Mouse (Mus musculus) midbrain, embryonic 14.5 days (tissue): ENCODE results near the gene Klf12. TPM values are rescaled to one million over a fixed set of nuclear protein-coding genes. Genes with fewer than 3 reads are reported as not detected.

Experiments
- ATAC-seq: fragments of 200-750 bp; cut with Nextera tagmentation; 2 replicates; pipeline ENCODE4 v1.8.0; 2017; ENCODE audit warnings: moderate number of reproducible peaks, moderate library complexity; ENCODE audit not compliant: low FRiP score, low TSS enrichment
- DNase-seq: peaks from one replicate; pipeline ENCODE4 v3.0.0-alpha.2; 2015
- H3K27ac ChIP-seq: fragments of 300-500 bp; sonication (generic); replicated peaks from 2 replicates; pipeline ENCODE4 v1.5.1; 2014; ENCODE audit warnings: mild to moderate bottlenecking, low read depth, low read length, moderate library complexity
- H3K27me3 ChIP-seq: fragments of 300-500 bp; sonication (generic); 2 replicates; pipeline ENCODE4 v1.6.1; 2014; ENCODE audit warnings: low read length, control low read depth, mixed read lengths; ENCODE audit not compliant: control insufficient read depth, insufficient read depth
- H3K36me3 ChIP-seq: fragments of 300-500 bp; sonication (generic); 2 replicates; pipeline ENCODE4 v1.6.1; 2014; ENCODE audit warnings: low read length, control low read depth; ENCODE audit not compliant: control insufficient read depth, insufficient read depth
- H3K4me1 ChIP-seq: fragments of 300-500 bp; sonication (generic); 2 replicates; pipeline ENCODE4 v1.6.1; 2014; ENCODE audit warnings: mild to moderate bottlenecking, antibody characterized with exemption, low read length, control low read depth; ENCODE audit not compliant: control insufficient read depth, insufficient read depth
- H3K4me2 ChIP-seq: fragments of 300-500 bp; sonication (generic); 2 replicates; pipeline ENCODE4 v1.6.1; 2014; ENCODE audit warnings: mild to moderate bottlenecking, low read length, moderate library complexity
- H3K4me3 ChIP-seq: fragments of 300-500 bp; sonication (generic); replicated peaks from 2 replicates; pipeline ENCODE4 v1.5.1; 2014; ENCODE audit warnings: low read depth, low read length
- H3K9ac ChIP-seq: fragments of 300-500 bp; sonication (generic); replicated peaks from 2 replicates; pipeline ENCODE4 v1.6.1; 2014; ENCODE audit warnings: mild to moderate bottlenecking, low read length, moderate library complexity
- H3K9me3 ChIP-seq: fragments of 300-500 bp; sonication (generic); 2 replicates; pipeline ENCODE4 v1.6.1; 2016; ENCODE audit warnings: low read length, control low read depth, mixed read lengths; ENCODE audit not compliant: control insufficient read depth
- WGBS: fragments of 180-500 bp; shearing (Covaris S2); extraction: QIAGEN DNeasy Blood & Tissue Kit; methylation state at CpG from one replicate; pipeline ENCODE4 v1.1.7; 2014; 5-methylcytosine and 5-hydroxymethylcytosine counted together
- polyA plus RNA-seq: library from polyadenylated mRNA; unstranded; fragments of >200 nt; fragmentation: Nextera tagmentation; extraction: Ambion mirVana; gene quantifications from 2 replicates; pipeline ENCODE4 v1.2.1, GENCODE M21; 2014

Klf12 gene
- polyA plus RNA-seq, 1 experiment from 2014 or later: 61.4 TPM

DNA sequence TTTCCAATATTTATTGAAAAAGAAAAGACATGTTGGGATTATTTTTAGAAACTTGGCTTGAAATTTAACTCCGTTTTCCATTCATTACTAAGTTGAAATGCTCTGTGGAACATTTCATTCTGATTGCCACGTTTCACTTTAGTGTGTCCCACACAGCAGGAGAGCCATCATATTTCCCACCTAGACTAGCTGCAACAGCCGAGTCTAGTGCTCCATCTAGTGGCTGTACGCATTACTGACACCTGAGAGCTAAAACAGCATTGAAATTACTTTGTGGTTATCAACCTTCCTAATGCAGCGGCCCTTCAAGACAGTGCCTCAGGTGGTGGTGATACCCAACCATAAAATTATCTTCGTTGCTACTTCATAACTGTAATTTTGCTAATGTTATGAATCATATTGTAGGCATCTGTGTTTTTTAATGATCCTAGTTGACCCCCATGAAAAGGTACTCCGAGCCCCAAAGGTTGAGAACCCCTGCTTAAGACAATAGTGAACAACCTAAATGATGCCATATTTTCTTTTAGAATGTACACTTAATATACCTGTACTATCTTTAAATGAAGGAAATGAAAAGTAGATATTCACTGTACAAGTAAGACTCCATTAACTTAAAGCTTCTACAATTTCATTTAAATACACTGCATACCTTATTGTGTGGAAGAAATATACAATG, 389.6 kb downstream of the Klf12 start:
- WGBS: 21% methylated on average over 7 of the region's 7 CpGs
- Histone ChIP-seq H3K4me2 (no peak overlapping the region), H3K27ac (no peak overlapping the region), H3K4me1 (no peaks in the 10 kb centered on the region), H3K4me3 (no peak overlapping the region), H3K27me3 (no peaks in the 10 kb centered on the region), H3K9ac (no peak overlapping the region), H3K36me3 (peaks cover 4% of the 10 kb centered on the region; the same call in 1 of the 2 replicates), H3K9me3 (no peaks in the 10 kb centered on the region)
- DNase-seq (peak; percentile 92), ATAC-seq (peak; percentile 80; the same call in 1 of the 2 replicates)

DNA sequence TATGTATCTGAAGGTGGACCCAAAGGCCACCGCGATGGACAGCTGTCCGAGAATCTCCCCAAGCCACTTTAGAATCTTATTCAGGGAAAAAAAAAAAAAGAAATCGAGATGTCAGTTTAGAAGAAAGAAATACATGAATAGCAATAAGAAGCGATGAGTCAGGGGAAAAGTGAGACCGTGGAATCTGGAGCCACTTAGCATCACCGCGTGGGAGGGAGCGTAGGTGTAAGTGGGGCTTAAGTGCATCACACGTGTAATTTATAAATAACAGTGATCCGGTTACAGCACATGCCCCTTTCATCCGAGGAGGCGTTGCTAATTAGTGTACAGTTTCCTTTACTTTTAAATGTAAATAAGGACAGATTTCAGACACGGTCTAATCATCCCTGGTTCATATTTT, 390.4 kb downstream of the Klf12 start:
- Histone ChIP-seq H3K27me3 (no peaks in the 10 kb centered on the region), H3K27ac (no peak overlapping the region), H3K4me1 (no peaks in the 10 kb centered on the region), H3K9me3 (no peaks in the 10 kb centered on the region), H3K9ac (no peak overlapping the region), H3K36me3 (peaks cover 3% of the 10 kb centered on the region; the same call in 1 of the 2 replicates), H3K4me3 (no peak overlapping the region), H3K4me2 (no peak overlapping the region)
- DNase-seq (no peak), ATAC-seq (no peak)
- 72% methylated on average over 14 of the region's 14 CpGs for WGBS

DNA sequence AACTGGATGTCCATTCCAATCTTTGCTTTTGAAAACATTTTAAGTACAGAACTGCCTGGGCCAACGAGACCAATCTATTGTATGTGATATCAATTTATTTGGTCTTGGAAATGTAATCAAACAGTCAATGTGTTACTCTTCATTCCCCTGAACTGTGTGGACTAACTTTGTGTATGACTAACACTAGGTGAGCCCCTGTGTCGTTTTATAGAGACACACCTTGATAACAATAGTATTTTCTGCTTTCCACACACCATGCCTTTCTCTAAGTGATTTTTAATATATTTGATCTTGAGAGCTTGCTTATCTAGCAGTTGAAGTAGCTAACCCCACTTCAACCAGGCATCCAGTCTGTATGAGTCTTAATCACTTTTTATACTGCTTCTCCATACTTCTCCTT, 398.0 kb downstream of the Klf12 start:
- no peak overlapping the region for H3K4me2 ChIP-seq
- ATAC-seq (no peak), DNase-seq (no peak)
- no peaks in the 10 kb centered on the region for H3K9me3 ChIP-seq
- H3K9ac ChIP-seq: no peak overlapping the region
- H3K27me3 ChIP-seq: no peaks in the 10 kb centered on the region
- H3K36me3 ChIP-seq: no peaks in the 10 kb centered on the region
- H3K4me3 ChIP-seq: no peak overlapping the region
- H3K4me1 ChIP-seq: no peaks in the 10 kb centered on the region
- 84% methylated on average over 2 of the region's 2 CpGs for WGBS
- H3K27ac ChIP-seq: no peak overlapping the region

DNA sequence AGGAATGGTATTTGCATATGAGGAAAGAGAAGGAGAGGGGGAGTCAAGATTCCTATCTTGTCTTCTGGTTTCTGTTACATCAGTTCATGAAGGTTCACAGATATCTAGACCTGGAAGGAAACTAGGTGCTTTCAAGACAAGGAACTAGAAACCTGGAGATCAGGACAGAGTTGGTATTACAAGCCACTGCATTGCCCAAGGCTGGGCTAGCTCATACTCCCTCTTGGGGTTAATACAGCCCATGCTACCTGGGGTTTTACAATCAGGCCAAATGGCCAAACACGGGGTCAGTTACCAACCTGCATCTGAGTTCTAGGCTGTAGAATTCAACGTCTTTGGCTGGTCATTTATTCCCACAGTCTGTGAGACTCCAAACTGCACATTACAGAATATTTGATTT, 398.9 kb downstream of the Klf12 start:
- no peak for DNase-seq
- Histone ChIP-seq H3K4me2 (no peak overlapping the region), H3K9ac (no peak overlapping the region), H3K4me3 (no peak overlapping the region), H3K36me3 (no peaks in the 10 kb centered on the region), H3K9me3 (no peaks in the 10 kb centered on the region), H3K4me1 (no peaks in the 10 kb centered on the region), H3K27ac (no peak overlapping the region), H3K27me3 (no peaks in the 10 kb centered on the region)
- 78% methylated on average over 2 of the region's 2 CpGs for WGBS
- no peak for ATAC-seq

DNA sequence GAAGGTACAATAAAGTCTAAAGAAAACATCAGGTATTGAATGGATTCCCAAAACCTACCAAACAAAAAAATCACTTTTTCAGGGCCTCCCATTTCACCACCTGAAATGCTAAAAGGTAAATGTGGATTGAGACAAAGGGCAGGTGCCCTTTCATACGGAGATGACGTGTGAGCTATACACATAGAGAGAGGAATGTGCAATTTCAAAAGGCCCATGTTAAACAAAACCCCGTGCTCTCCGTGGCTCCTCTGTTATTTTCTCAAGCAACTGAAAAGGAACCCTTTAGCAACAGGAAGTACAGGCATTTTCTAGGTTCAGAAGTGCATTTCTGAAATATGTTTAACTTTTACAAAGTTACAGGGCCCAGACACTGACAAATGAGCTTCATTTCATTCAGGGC, 399.4 kb downstream of the Klf12 start:
- 53% methylated on average over 4 of the region's 4 CpGs for WGBS
- Histone ChIP-seq H3K36me3 (no peaks in the 10 kb centered on the region), H3K9ac (no peak overlapping the region), H3K9me3 (no peaks in the 10 kb centered on the region), H3K4me3 (no peak overlapping the region), H3K4me1 (no peaks in the 10 kb centered on the region), H3K4me2 (no peak overlapping the region), H3K27me3 (no peaks in the 10 kb centered on the region), H3K27ac (no peak overlapping the region)
- no peak for DNase-seq
- no peak for ATAC-seq

DNA sequence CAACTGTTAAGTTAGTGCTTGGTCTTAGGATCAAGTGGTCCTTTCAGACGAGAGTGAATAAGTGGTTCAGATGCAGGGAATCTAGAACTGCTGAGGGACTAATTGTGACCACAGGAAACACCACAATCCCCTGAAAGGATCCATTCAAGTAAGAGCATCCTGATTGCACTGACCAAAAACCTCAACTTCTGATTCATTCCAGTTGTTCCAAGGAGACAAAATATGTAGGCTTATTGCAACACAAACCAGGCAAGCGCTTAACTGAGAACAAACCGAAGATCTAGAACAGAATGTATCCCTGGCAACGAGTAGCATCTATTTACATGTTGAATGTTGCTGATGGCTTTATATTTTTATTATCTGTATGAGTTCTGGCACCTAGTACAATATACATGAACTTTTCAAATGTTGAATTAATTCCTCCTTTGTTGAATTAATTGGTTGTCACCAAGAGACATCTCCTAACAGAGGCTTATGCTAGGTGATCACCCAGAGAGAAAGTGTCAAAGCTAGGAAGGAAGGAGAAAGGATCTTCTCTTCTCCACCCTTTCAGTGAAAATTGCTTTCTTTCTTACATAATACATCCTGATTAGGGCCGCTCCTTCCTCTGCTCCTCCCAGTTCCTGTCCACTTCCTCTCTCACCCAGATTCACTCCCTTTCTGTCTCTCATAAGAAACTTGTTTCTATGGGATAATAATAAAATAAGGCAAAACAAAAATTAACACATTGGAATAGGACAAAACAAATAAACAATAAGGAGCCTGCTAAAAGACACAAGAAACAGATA, 407.5 kb downstream of the Klf12 start:
- H3K9ac ChIP-seq: no peak overlapping the region
- ATAC-seq: no peak
- 84% methylated on average over 5 of the region's 5 CpGs for WGBS

DNA sequence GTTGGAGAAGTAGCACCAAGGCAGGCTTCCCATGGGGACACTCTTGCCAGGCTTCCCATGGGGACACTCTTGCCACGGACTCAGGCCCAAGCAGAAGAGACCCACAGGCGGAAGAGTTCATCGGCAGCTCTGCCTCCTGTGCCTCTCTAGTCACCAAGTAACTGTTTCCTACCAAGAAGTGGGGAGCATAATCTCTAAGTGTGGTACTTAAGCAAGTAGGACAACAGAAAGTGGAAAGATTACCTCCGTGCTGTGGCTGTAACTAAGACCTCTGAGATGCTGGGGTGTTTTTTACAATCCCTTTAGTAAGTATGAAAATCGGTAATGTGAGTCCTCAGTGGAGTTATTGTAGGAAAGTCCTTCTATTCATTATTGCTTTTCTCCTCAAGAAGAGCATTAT, 410.8 kb downstream of the Klf12 start:
- DNase-seq: no peak

More for the DNA sequence above, 407.5 kb downstream of the Klf12 start:
- Histone ChIP-seq H3K9me3 (peaks cover 5% of the 10 kb centered on the region; the same call in 1 of the 2 replicates), H3K36me3 (peaks cover 12% of the 10 kb centered on the region), H3K27ac (no peak overlapping the region), H3K4me1 (no peaks in the 10 kb centered on the region), H3K4me2 (no peak overlapping the region), H3K4me3 (no peak overlapping the region), H3K27me3 (no peaks in the 10 kb centered on the region)
- DNase-seq: no peak

DNA sequence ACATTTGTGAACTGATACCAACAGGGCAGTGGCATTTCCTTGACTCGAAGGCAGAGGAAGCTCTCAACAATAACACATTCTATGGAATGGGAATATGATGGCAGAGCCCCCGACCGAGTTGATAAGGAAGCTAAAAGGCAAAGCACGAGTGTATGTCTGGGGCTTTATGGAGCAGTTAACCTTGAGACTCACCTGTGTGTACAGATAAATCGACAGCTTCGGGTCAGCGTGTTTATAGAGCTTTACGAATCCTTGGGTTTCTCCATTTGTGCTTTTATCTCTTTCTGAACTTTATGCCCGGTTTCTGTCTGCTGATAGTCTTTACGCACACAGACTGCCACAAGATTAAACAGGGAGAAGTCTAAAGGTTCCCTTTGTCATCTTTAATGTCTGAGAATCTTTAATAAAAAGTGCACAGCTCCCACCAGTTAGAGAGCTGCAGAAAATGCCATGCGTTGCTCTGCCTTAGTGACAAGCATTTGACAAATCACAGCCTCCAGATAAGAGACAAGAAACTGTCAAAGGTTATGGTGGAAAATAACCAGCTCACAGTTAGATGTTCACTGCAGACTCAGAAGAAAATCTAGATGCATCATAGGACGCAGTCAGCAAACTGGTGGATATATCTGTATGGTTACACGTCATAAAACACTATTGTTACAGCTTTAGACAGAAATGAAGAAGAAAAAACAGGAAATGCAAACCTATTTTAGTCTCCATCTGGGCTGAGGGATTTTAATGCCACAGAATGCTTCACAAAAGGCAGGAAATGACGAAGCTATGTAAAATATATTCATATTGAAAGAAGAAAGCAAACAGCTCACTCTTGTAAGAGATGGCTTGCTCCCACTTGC, 428.1 kb downstream of the Klf12 start:
- no peak for DNase-seq
- Histone ChIP-seq H3K27me3 (no peaks in the 10 kb centered on the region), H3K4me2 (no peak overlapping the region), H3K4me3 (no peak overlapping the region), H3K27ac (no peak overlapping the region), H3K4me1 (no peaks in the 10 kb centered on the region), H3K36me3 (no peaks in the 10 kb centered on the region), H3K9ac (no peak overlapping the region), H3K9me3 (no peaks in the 10 kb centered on the region)
- no peak for ATAC-seq
- WGBS: 86% methylated on average over 14 of the region's 14 CpGs

More for the DNA sequence above, 410.8 kb downstream of the Klf12 start:
- 88% methylated on average over 5 of the region's 5 CpGs for WGBS
- Histone ChIP-seq H3K27me3 (no peaks in the 10 kb centered on the region), H3K9me3 (peaks cover 5% of the 10 kb centered on the region; the same call in 1 of the 2 replicates), H3K27ac (no peak overlapping the region), H3K4me1 (no peaks in the 10 kb centered on the region), H3K4me3 (no peak overlapping the region), H3K4me2 (no peak overlapping the region), H3K36me3 (peaks cover 12% of the 10 kb centered on the region), H3K9ac (no peak overlapping the region)
- no peak for ATAC-seq
